Mouse (Mus musculus) lung, postnatal 36 days (tissue): ENCODE data around the gene Gm20481.
"Not testable (repeated sequence)": the region's sequence is repeated elsewhere in the genome, so short reads cannot be mapped to it uniquely, and the experiment has no call there.

Source experiments
- DNase-seq: peaks from one replicate; pipeline ENCODE4 v3.0.0; 2022; ENCODE audit warnings: mixed read lengths

Gene Gm20481

DNA sequence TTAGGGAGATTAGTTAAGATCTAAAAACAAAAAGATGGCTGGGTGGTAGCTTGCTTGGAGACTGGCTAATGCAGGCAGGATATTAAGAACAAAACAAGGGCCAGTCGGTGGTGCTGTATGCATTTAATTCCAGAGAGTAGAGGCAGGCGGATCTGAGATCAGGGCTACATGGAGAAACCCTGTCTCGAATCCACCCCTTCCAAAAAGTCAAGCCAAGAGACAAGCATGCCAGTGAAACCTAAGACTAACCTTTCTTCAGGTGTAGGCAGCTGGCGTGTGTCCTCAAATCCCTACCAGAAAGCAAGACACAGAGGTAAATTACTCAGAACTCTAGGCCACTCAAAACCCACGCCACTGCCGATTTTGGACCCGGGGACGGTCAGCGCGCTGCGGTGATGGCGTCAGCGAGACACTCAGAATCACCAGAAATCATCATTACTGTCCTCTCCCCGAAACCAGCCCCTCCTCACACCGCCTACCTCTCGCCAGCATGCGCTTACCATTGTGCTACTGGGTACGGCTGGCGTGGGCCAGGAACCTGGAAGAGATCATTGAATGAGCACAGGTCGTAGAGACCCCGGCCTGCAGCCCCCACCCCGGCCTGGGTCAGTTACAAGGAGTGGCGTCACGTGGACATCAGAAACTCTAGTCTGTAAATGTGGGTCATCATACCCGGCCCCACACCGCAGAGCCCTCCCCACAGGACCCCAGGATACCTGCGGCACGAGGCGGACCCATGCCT lies 17.9 kb upstream of the Gm20481 start:
- DNase-seq, result no peak

GRCm38 (mm10) chr17:34952378-34953040 lies 17.2 kb upstream of the Gm20481 start:
- DNase-seq, result peak; percentile 84

DNA sequence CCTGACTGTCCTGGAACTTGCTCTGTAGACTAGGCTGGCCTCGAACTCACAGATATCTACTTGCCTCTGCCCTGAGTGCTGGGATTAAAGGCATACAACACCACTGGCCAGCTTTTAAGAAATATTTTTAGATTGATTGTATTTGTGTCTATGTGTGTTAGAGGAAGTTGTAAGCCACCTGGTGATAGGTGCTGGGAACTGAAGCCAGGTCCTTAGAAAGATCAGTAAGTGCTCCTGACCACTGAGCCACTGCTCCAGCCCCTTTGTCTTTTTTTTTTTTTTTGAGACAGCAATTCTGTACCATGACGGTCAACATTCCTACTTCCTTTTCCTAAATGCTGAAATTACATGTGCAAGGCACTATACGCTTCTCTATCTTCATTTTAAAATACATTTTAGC lies 16.5 kb upstream of the Gm20481 start:
- no peak for DNase-seq

DNA sequence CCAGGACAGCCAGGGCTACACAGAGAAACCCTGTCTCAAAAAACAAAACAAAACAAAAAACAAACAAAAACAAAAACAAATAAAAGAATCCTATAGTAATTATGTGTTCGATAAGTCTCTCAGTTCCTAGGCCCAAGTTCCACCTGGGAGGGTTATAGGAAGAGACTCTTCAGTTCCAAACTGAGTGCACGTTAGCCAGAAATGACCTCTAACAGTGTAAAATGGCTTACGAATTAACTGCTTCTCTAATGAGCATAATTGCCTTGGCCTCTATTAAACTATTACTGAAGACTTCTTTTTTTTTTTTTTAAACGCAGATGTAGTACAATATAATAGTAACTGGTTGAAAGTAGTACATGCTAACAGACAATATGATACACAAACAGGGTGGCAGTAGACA lies 15.8 kb upstream of the Gm20481 start:
- no peak for DNase-seq

- no peak for DNase-seq
Observed at GRCm38 (mm10) chr17:34954831-34955230, 14.9 kb upstream of the Gm20481 start.

DNA sequence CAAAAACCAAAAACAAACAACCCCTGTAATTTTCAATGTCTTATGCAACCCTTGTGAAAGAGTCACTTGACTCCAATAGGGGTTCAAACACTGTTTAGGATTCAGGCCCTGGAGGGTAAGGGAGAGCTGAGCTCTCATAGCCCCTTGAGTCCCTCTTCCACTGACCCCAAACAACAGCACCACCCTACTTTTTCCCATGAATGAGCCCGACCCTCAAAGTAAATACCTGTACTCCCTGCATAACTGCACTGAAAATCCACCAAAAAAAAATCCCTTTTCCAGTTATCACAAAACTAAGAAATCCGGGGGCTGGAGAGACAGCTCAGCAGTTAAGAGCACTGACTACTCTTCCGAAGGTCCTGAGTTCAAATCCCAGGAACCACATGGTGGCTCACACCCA lies 13.8 kb upstream of the Gm20481 start:
- no peak for DNase-seq

DNA sequence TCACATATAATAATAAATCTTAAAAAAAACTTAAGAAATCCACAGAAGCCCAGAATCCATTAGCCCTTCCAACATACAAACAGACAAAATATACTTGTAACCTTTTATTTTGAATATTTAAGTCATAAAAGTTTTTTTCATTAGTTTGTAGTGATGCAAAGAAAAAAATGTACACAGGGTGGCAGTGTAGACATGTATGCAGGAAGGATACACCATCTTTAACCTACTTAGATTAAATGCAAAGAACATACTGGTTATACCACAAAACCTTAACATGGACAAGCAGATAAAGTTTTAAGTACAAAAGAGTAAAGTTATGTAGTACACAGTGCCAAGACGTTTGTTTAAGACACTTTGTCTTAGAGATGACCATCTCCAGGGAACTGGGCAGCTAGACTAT lies 13.4 kb upstream of the Gm20481 start:
- DNase-seq, result peak; percentile 41

- DNase-seq, result not testable (repeated sequence)
Observed at GRCm38 (mm10) chr17:34957291-34957690, 12.4 kb upstream of the Gm20481 start.

DNA sequence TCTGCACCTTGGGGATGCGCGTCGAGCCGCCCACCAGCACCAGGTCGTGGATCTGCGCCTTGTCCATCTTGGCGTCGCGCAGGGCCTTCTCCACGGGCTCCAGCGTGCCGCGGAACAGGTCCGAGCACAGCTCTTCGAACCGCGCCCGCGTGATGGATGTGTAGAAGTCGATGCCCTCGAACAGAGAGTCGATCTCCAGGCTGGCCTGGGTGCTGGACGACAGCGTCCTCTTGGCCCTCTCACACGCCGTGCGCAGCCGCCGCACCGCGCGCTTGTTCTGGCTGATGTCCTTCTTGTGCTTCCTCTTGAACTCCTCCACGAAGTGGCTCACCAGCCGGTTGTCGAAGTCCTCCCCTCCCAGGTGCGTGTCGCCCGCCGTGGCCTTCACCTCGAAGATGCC lies 11.7 kb upstream of the Gm20481 start:
- not testable (repeated sequence) for DNase-seq

GRCm38 (mm10) chr17:34958734-34959129 lies 11.0 kb upstream of the Gm20481 start:
- not testable (repeated sequence) for DNase-seq

- peak; percentile 93 for DNase-seq
Observed at GRCm38 (mm10) chr17:34959130-34959778, 10.5 kb upstream of the Gm20481 start, which contains the start of gene Hspa1b. TSS of gene Hspa1b (minus strand) at chr17:34959238.

DNA sequence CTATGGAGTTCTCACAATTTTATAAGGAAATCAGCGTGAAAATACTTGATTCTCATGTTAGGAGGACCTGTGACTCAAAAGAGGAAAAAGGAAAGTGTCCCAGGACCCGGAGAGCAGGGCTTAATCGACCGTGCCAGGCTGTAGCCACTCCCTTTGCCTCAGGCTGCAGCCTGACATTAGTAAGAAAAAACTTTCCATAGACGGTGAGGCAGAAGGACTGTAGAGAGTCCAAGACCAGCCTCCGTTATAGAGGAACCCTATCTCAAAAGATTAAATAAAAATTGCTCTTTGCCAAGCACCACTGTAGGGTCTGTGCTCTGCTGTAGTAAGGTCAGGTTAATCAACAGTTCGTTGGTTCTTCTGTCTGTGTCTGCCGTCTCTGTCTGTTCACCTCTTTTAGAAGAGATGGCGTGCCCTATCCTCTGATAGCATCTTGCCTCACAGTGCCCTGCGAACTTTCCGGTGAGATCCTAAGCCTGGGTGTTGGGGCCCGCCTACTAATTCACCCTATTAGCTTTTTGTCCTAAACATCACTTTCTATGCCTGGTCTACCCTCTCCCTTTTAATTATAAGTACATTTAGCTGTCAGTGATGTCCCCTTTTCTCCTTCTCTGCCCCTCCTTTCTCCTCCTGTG lies 9.7 kb upstream of the Gm20481 start:
- DNase-seq, result peak; percentile 64

- DNase-seq, result peak; percentile 39
Observed at GRCm38 (mm10) chr17:34960702-34961493, 8.8 kb upstream of the Gm20481 start.

- DNase-seq, result no peak
Observed at GRCm38 (mm10) chr17:34962125-34962524, 7.6 kb upstream of the Gm20481 start.

DNA sequence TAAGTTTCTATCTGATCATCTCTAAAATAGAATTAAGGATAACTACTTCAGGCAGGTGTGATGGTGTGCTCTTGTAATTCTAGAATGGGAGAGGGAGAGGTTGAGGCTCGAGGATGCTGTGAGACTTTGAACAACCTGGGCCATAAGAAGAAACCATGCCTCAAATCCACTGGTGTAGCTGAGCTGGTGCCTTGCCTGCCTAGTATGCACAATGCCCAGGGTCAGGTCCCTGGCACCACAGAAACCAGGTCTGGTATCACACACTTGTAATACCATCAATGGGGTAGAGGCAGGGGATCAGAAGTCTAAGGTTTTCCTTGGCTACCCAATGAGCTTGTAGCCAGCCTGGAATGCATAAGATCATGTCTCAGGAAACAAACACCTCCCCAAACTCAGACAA lies 6.9 kb upstream of the Gm20481 start:
- DNase-seq, result no peak

GRCm38 (mm10) chr17:34964640-34965049 lies 5.1 kb upstream of the Gm20481 start:
- no peak for DNase-seq

GRCm38 (mm10) chr17:34965627-34966026 lies 4.1 kb upstream of the Gm20481 start:
- no peak for DNase-seq

GRCm38 (mm10) chr17:34970850-34971249 lies 1.1 kb downstream of the Gm20481 start:
- not testable (repeated sequence) for DNase-seq

- DNase-seq, result not testable (repeated sequence)
Observed at GRCm38 (mm10) chr17:34971694-34972068, 2.0 kb downstream of the Gm20481 start.

DNA sequence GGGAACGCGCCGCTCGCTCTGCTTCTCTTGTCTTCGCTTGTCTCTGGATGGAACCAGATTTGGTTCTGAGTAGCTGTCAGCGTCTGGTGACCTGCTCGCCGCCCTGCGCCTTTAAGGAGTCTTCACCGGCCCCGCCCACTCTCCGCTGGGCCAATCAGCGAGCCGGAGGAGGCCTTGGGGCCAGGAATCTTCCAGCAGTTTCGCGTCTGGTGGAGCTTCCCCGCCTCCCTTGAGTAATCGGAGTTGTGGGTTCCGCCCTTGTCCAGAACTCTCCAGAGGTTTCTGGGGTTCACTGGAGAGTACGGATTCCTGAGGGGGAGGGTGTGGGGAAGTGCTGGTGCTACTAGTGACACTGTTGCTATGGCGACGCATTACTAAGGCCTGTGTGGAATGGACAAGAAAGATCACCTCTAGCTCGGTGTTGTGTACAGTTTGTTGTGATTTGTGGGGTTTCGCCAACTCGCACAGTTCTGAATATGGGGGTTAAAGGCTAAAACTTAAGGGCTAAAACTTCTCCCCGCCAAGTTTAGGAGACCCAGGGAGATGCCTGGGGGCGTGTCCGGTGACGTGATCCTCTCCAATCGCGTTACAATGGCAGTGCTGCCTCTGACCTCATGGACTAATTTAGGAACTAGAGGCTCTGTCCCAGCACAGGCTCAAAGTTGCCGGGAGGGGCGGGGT lies 2.5 kb downstream of the Gm20481 start, which contains the start of the genes Hspa1a and Hspa1l:
Hspa1a (minus strand) TSS at position 88 of the 681 bp plus-strand sequence.
Hspa1l (plus strand) TSS at position 635 of the 681 bp plus-strand sequence.
- peak; percentile 95 for DNase-seq
